Comparison of ENCODE assay signal across 12 mouse cellular contexts in the genomic region with DNA sequence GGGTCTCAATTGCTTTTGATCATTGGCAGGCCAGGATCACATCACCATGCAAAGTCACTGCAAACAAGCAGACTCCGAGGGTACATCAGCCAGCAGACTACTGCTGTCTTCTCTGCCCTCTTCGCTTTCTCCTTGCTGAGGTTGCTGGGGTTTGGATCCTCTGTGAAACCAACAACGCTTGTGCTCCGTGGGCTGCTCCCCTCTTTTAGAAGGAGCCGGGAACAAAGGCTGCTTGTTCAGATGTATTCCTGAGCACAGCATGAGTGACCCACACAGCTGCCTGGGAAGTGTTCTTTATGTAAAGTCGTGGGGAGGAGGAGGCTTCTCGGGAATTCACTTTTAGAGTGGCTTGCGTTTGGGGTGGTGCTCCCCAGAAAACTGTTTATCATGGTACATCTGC.
DNase-seq lines count a peak whose midpoint lies in the region; ATAC-seq and TF ChIP-seq lines count a peak whose summit lies in the region.
"Had no signal": no experiment of that assay in that cellular context is flagged by ENCODE, and none has a peak within 500 bp of the region (broad histone marks: within the 10 kb centered on the region; RNA-seq: fewer than 3 reads in every experiment).

No protein-coding gene starts in this region.

- H3K36me3 ChIP-seq in neural tube, embryonic 15.5 days = no peaks in the 10 kb centered on the region
- no peaks in the 10 kb centered on the region for H3K36me3 ChIP-seq in forebrain, postnatal 0 days (ENCODE audit: insufficient read depth)

- H3K4me2 ChIP-seq in neural tube, embryonic 15.5 days = no peak overlapping the region
- H3K4me2 ChIP-seq in forebrain, postnatal 0 days (ENCODE audit: low read depth) = no peak overlapping the region

- intact Hi-C loops in heart, postnatal 25 days (cut with DNase I) = no loop called here

- no peak overlapping the region for H3K4me3 ChIP-seq in neural tube, embryonic 15.5 days (replicated peaks)
- H3K4me3 ChIP-seq in forebrain, postnatal 0 days (ENCODE audit: low read depth, low read length) = no peak overlapping the region

- ATAC-seq in neural tube, embryonic 15.5 days (ENCODE audit: low FRiP score) = no peak
- no peak for ATAC-seq in forebrain, postnatal 0 days

- peaks cover 23% of the 10 kb centered on the region for H3K4me1 ChIP-seq in neural tube, embryonic 15.5 days
- peaks cover 22% of the 10 kb centered on the region; the same call in 1 of the 2 replicates for H3K4me1 ChIP-seq in forebrain, postnatal 0 days (ENCODE audit: insufficient read depth)

- no peak overlapping the region for H3K9ac ChIP-seq in neural tube, embryonic 15.5 days (replicated peaks)
- no peak overlapping the region for H3K9ac ChIP-seq in forebrain, postnatal 0 days

- H3K27me3 ChIP-seq in neural tube, embryonic 15.5 days (replicated peaks) = no peaks in the 10 kb centered on the region
- H3K27me3 ChIP-seq in forebrain, postnatal 0 days (ENCODE audit: insufficient read depth, low read length) = no peaks in the 10 kb centered on the region

- TF ChIP-seq CTCF in forebrain, postnatal 0 days (IDR thresholded peaks at IDR 0.05; ENCODE audit: low read depth) = no peak

- no peaks in the 10 kb centered on the region for H3K9me3 ChIP-seq in neural tube, embryonic 15.5 days (replicated peaks)
- no peaks in the 10 kb centered on the region for H3K9me3 ChIP-seq in forebrain, postnatal 0 days (ENCODE audit: low read length)

- H3K27ac ChIP-seq in neural tube, embryonic 15.5 days (replicated peaks) = no peak overlapping the region
- peak overlapping the region; percentile 50; the same call in 1 of the 2 replicates for H3K27ac ChIP-seq in forebrain, postnatal 0 days (ENCODE audit: low read depth, low read length)

- peak; percentile 48 for DNase-seq in neural tube, embryonic 10.5 days (ENCODE audit: extremely low spot score, low spot score)
- DNase-seq in forebrain, postnatal 0 days = peak; percentile 21
- peak; percentile 74 for DNase-seq in mesoderm, embryonic 11.5 days (ENCODE audit: low read depth, low spot score)
- peak; percentile 68 for DNase-seq in retina, postnatal 1 day
- no peak for DNase-seq in spleen, postnatal 10 days (ENCODE audit: low spot score in 2 of 2)
- no peak for DNase-seq in urinary bladder, postnatal 10 days (ENCODE audit: low spot score)
- DNase-seq in heart, postnatal 25 days (ENCODE audit: low spot score) = no peak
- DNase-seq: adrenal gland, adult 2 months; cerebellum, adult 11-12 months; heart, postnatal 4 days; kidney, postnatal 4 days had no signal

- WGBS in neural tube, embryonic 15.5 days = 10% methylated on average over 8 of the region's 8 CpGs
- WGBS in forebrain, postnatal 0 days = 20% methylated on average over 8 of the region's 8 CpGs

Comparison
In these comparisons a context has a peak if more than half of its experiments do, and no peak if none do; other contexts are left out.
1. DNase-seq: peak in neural tube, embryonic 10.5 days (single experiment), forebrain, postnatal 0 days (single experiment), mesoderm, embryonic 11.5 days (single experiment) and retina, postnatal 1 day (single experiment); none in spleen, postnatal 10 days (0 of 2), urinary bladder, postnatal 10 days (single experiment) and heart, postnatal 25 days (single experiment).